Mouse (Mus musculus) heart, postnatal 10 days (tissue): ENCODE measurements around the gene Sash3. TPM values are rescaled to one million over a fixed set of nuclear protein-coding genes. Genes with fewer than 3 reads are reported as not detected.

Source experiments
- DNase-seq, 2 experiments: peaks; one replicate each; pipeline ENCODE4 v3.0.0; 2021
- intact Hi-C: fragments of 180-260 bp; cut with DNase I; formaldehyde crosslinking; loops from one replicate; pipeline ENCODE4 v1.15.1; 2025
- total RNA-seq, 2 experiments: library from RNA; stranded (reverse); gene quantifications; 2 replicates each; pipeline ENCODE4 v1.2.3; 2021

Sash3 gene
- total RNA-seq, 2 experiments from 2014 or later: 1.3 to 1.4 TPM

GRCm38 (mm10) chrX:48139368-48140285, 6.6 kb upstream of the Sash3 start:
- no peak for DNase-seq
- intact Hi-C loops: no loop called here

DNA sequence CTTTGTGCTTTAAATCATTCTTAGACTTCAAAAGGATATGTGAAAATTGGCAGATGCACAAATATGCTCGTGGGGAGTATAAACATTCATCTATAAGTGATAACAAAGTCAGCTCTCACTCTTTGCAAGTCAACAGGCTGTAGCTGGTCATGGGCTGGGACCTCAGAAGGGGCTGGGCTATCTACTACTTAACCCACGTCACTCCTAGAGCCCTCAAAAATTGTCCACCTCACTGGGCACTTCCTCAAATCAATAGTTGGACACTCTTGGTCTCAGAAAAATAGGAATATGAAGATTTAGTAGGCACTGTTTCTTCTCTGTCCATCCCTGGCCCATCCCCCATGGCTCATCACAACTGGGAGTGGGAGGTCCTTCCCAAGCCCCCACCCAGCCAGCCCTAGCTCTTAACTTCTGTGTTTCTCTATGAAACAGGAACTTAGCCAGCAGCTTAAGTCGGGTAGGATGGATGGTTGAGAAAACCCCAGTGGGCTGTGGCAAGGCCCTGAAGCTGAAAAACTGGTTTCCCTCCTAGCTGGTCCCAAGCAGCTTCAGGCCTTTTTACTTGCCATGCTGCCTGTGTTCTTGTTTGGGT, 5.9 kb upstream of the Sash3 start:
- intact Hi-C loops: no loop called here
- no peak for DNase-seq

GRCm38 (mm10) chrX:48141481-48141880, 4.8 kb upstream of the Sash3 start:
- DNase-seq: no peak
- intact Hi-C loops: no loop called here

- intact Hi-C loops: no loop called here
Observed at GRCm38 (mm10) chrX:48143415-48144335, 2.6 kb upstream of the Sash3 start.

GRCm38 (mm10) chrX:48147226-48147625, 990 bp downstream of the Sash3 start:
- no peak for DNase-seq
- intact Hi-C loops: no loop called here

More at GRCm38 (mm10) chrX:48143415-48144335, 2.6 kb upstream of the Sash3 start:
- DNase-seq: no peak

GRCm38 (mm10) chrX:48147741-48148186, 1.5 kb downstream of the Sash3 start:
- DNase-seq: no peak
- intact Hi-C loops: no loop called here

DNA sequence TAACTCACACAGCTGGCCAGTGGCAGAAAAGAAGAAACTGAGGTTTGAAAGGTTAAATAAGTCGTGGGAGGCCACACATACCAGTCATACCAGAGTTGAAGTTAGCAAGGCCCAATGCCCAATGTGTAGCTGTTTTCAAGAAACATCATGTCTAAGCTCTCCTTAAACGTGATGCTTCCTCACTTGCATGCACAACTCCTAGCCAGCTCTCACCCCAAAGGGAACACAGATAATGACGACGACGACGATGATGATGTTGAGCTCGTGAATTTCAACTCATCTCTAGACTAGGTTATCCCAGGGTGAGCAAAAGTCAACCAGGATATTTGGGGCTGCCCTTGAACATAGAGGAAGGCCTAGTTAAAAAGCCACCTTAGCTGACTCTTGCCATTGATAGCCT, 5.9 kb downstream of the Sash3 start:
- intact Hi-C loops: no loop called here
- no peak for DNase-seq

GRCm38 (mm10) chrX:48153414-48153813, 7.2 kb downstream of the Sash3 start:
- no peak for DNase-seq
- intact Hi-C loops: no loop called here

DNA sequence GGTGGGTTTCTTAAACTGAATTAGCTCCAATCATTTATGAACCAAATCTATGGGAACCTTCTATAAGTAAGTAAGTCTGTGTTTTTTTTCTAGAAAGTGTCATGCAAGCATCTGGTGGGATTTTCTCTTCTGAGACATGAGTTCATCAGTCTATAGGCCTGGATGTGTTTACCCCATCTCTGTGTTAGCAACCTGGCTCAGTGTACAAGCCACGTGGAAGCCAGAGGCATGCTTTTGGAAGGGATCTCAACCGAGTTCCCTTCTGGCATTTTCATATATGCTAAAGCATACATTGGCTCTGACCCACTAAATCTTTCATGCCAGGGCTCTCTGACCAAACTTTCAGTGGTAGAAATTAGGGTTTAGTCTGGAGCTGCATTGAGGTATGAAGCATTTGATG, 7.7 kb downstream of the Sash3 start:
- DNase-seq: no peak
- intact Hi-C loops: no loop called here

GRCm38 (mm10) chrX:48155489-48155888, 9.3 kb downstream of the Sash3 start:
- intact Hi-C loops: no loop called here
- DNase-seq: no peak

DNA sequence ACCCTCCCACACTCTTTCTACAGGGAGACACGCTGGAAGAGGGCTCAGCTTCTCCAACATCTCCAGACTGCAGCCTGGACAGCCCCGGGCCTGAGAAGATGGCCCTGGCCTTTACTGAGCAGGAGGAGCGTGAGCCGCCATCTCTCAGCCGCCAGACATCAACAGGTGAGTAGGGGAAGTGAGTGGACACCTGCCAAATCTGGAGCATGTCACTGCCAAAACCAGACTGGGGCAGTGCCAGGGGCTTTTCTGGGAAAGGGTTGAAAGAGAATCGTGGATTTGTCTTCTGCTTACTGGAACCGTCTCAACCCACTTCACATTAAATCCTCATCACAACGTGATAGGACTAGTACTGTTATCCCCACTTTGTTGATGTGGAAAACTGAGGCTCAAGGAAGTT, 11.2 kb downstream of the Sash3 start:
- DNase-seq: no peak
- intact Hi-C loops: no loop called here

DNA sequence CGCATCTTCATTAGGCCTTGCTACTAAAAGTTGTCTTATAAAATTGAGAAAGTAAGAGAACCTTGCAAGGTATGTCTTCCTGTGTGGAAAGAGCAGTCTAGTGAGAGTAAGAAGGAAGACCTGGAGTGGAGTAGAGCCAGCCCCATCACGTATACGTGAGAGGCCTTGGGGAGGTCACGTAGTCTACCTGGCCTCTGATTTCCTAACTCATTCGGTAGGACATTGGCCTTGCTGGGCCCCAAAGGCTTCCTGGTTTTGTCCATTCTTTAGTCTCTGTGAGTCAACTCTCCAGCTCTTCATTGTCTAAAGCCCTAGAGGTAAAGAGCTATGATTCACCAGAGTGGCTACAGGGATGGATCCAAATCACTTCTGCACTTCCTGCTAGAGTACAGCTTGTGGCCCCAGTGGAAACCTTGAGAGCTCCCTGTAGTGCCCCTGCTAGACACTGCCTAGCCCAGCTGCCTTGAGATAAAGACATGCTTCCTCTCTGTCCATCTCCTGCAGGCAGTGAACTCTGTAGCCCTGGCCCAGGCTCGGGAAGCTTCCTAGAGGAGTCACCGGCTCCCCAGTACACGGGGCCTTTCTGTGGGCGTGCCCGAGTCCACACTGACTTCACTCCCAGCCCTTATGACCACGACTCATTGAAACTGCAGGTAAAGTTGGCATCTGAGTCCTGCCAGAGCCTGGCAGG, 12.1 kb downstream of the Sash3 start:
- intact Hi-C loops: no loop called here
- no peak for DNase-seq

DNA sequence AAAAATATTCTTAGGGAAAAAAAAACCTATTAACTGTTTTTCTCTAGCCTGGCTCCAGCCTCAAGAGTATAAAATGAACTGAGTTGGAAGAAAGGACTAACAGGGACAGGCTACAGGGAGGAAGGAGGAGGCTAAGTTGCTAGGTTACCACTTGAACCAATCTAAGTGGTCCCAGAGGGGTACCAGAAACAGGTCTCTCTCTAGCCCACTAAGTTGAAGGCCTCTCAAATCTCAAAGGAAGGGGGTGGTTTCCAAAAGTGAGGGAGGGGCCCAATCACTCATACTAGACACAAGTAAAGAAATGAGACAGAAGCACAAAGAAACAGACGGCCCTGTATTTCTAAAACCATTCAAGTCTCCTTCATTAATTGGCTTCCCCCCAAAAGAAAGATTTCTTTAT, 23.7 kb downstream of the Sash3 start:
- intact Hi-C loops: no loop called here
- DNase-seq: no peak

- DNase-seq: no peak
- intact Hi-C loops: no loop called here
Observed at GRCm38 (mm10) chrX:48170368-48170767, 24.1 kb downstream of the Sash3 start.

DNA sequence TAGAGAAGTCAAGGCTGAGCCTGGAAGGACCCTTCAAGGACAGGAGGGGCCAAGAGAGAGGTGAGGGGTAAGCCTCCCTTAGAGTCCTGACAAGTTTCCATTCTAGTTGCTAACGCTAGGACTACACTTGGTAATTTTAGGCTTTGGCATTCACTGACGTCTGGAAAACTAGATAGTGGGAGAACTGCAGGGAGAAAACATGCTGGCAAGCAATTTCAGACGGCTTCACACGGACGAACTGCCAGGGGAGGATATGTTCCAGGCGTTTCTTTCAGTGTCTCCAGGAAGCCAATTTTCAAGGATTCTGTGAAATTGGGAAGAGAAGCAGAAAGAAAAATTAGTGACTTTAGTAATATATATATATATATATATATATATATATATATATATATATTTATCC, 35.6 kb downstream of the Sash3 start:
- intact Hi-C loops: no loop called here
- no peak for DNase-seq

- intact Hi-C loops: no loop called here
- no peak for DNase-seq
Observed at GRCm38 (mm10) chrX:48184703-48185102, 38.5 kb downstream of the Sash3 start.

- no peak for DNase-seq
- intact Hi-C loops: no loop called here
Observed at GRCm38 (mm10) chrX:48191261-48191660, 45.0 kb downstream of the Sash3 start.

GRCm38 (mm10) chrX:48193235-48194152, 47.3 kb downstream of the Sash3 start:
- DNase-seq: no peak
- intact Hi-C loops: no loop called here

DNA sequence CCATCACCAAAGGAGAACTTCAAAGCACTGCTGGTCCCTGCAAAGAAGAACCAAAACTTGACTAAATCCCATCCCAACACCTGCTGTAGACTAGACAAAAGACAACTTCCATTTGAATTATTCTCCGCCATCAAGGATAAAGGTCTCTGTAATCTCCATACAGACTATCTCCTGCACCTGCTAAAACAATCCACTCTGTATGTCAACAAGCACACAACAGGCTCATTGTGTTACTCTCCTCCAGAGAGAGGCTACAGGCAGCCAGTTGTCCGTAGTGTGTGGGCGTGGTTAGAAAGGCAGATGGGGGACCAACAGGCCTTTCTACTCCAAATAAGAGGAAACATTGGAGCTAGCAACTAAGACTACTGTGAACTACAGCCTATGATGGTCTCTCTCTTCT, 51.6 kb downstream of the Sash3 start:
- intact Hi-C loops: no loop called here
- no peak for DNase-seq
